Mouse (Mus musculus): ENCODE results near the gene Mtmr2.

The Mtmr2 gene

GRCm38 (mm10) chr9:13806854-13807253, 58.6 kb downstream of the Mtmr2 start:
- DNase-seq (ENCODE audit: low spot score in 2 of 2): no peak

- no peak for DNase-seq (ENCODE audit: low spot score in 2 of 2)
These were observed 59.4 kb downstream of the Mtmr2 start for GRCm38 (mm10) chr9:13807657-13808056.

- DNase-seq (ENCODE audit: low spot score in 2 of 2): no peak
These were observed 61.7 kb downstream of the Mtmr2 start for GRCm38 (mm10) chr9:13809937-13810336.

- DNase-seq (ENCODE audit: low spot score in 2 of 2): no peak
These were observed 70.2 kb downstream of the Mtmr2 start for GRCm38 (mm10) chr9:13818369-13818768.

GRCm38 (mm10) chr9:13820774-13821173, 72.6 kb downstream of the Mtmr2 start:
- no peak for DNase-seq (ENCODE audit: low spot score in 2 of 2)

- DNase-seq (ENCODE audit: low spot score in 2 of 2): no peak
These were observed 77.7 kb downstream of the Mtmr2 start for GRCm38 (mm10) chr9:13825896-13826295.

- DNase-seq (ENCODE audit: low spot score in 2 of 2): peak in 1 of 2 experiments; percentile 49
These were observed 78.2 kb downstream of the Mtmr2 start for GRCm38 (mm10) chr9:13826391-13826805.

- peak; percentile 92 to 96 for DNase-seq (ENCODE audit: low spot score in 2 of 2)
These were observed 78.7 kb downstream of the Mtmr2 start, which contains the start of gene Cep57 for GRCm38 (mm10) chr9:13826832-13827405. Gene Cep57, minus strand, starts transcription at chr9:13827107.

GRCm38 (mm10) chr9:13827406-13828086, 79.3 kb downstream of the Mtmr2 start, which contains the start of gene Fam76b:
Gene Fam76b, plus strand, starts transcription at chr9:13827716.
- DNase-seq (ENCODE audit: low spot score in 2 of 2): peak; percentile 98 to 99

GRCm38 (mm10) chr9:13828087-13828441, 79.9 kb downstream of the Mtmr2 start:
- no peak for DNase-seq (ENCODE audit: low spot score in 2 of 2)

- DNase-seq (ENCODE audit: low spot score in 2 of 2): no peak
These were observed 87.0 kb downstream of the Mtmr2 start for GRCm38 (mm10) chr9:13835256-13835655.

- DNase-seq (ENCODE audit: low spot score in 2 of 2): no peak
These were observed 88.5 kb downstream of the Mtmr2 start for GRCm38 (mm10) chr9:13836726-13837125.

GRCm38 (mm10) chr9:13847591-13847990, 99.4 kb downstream of the Mtmr2 start:
- no peak for DNase-seq (ENCODE audit: low spot score in 2 of 2)

- DNase-seq (ENCODE audit: low spot score in 2 of 2): peak in 1 of 2 experiments; percentile 18
These were observed 100.6 kb downstream of the Mtmr2 start for GRCm38 (mm10) chr9:13848481-13849480.

- DNase-seq (ENCODE audit: low spot score in 2 of 2): no peak
These were observed 105.7 kb downstream of the Mtmr2 start for GRCm38 (mm10) chr9:13853876-13854275.

All from frontal cortex, postnatal 25 days (tissue).